In the genomic region with DNA sequence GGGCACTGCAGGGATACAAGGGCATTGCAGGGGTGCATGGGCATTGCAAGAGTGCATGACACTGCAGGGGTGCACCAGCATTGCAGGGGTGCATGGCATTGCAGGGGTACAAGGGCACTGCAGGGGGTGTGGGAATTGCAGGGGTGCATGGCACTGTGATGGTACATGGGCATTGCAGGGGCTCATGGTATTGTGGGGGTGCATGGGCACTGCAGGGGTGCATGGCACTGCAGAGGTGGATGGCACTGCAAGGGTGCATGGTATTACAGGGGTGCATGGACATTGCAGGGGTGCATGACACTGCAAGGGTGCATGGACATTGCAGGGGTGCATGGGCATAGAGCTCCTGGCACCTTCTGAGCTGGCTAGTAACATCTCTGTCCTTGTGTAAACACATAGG, we compare ENCODE assay signal across 20 mouse cellular contexts. TPM values are rescaled to one million over a fixed set of nuclear protein-coding genes. Genes with fewer than 3 reads are reported as not detected.
DNase-seq lines count a peak whose midpoint lies in the region; ATAC-seq lines count a peak whose summit lies in the region.
"Had no signal": no experiment of that assay in that cellular context is flagged by ENCODE, and none has a peak within 500 bp of the region (broad histone marks: within the 10 kb centered on the region; RNA-seq: fewer than 3 reads in every experiment).

No protein-coding gene starts in this region.

- ATAC-seq in limb, embryonic 15.5 days (ENCODE audit: insufficient number of reproducible peaks, low FRiP score, low TSS enrichment, low read depth) = 0 out of 2 replicates have a peak, but pooled peaks have one; percentile 27
- ATAC-seq: activated CD4-positive, CD25-positive, alpha-beta regulatory T cell, adult 4 months; CD4-positive, CD25-positive, alpha-beta regulatory T cell, adult 4 months; forebrain, embryonic 13.5 days; forebrain, embryonic 15.5 days; forebrain, postnatal 0 days; Patski had no signal

- H3K27me3 ChIP-seq in limb, embryonic 15.5 days = no peaks in the 10 kb centered on the region
- H3K27me3 ChIP-seq in limb, embryonic 10.5 days (ENCODE audit: low read depth, poor library complexity, severe bottlenecking) = no peaks in the 10 kb centered on the region
- H3K27me3 ChIP-seq: embryonic facial prominence, embryonic 12.5 days; forebrain, embryonic 13.5 days; forebrain, embryonic 15.5 days; Patski had no signal

- peaks cover 22% of the 10 kb centered on the region; the same call in 1 of the 2 replicates for H3K4me1 ChIP-seq in limb, embryonic 15.5 days
- H3K4me1 ChIP-seq in limb, embryonic 10.5 days = peaks cover 4% of the 10 kb centered on the region; the same call in 1 of the 2 replicates
- H3K4me1 ChIP-seq: embryonic facial prominence, embryonic 10.5 days; embryonic facial prominence, embryonic 12.5 days; forebrain, embryonic 13.5 days; forebrain, embryonic 15.5 days had no signal

- H3K36me3 ChIP-seq in limb, embryonic 15.5 days = no peaks in the 10 kb centered on the region
- no peaks in the 10 kb centered on the region for H3K36me3 ChIP-seq in limb, embryonic 10.5 days
- H3K36me3 ChIP-seq: embryonic facial prominence, embryonic 10.5 days; embryonic facial prominence, embryonic 12.5 days; forebrain, embryonic 15.5 days; G1E had no signal

- DNase-seq in cerebellum, adult 11-12 months = peak; percentile 60
- no peak for DNase-seq in cerebellum, adult 9-10 months
- DNase-seq in cerebellum, postnatal 10 days = peak; percentile 31 to 45
- no peak for DNase-seq in cerebellum, postnatal 4 days (ENCODE audit: low spot score in 2 of 2)
- DNase-seq in limb, embryonic 10.5 days (ENCODE audit: low spot score) = no peak
- DNase-seq: adrenal gland, adult 8-10 months; adrenal gland, postnatal 14 days; adrenal gland, postnatal 36 days; B cell, adult 2 months; cerebellum, postnatal 36 days; forebrain, postnatal 0 days had no signal

- H3K9ac ChIP-seq in limb, embryonic 15.5 days = no peak overlapping the region
- H3K9ac ChIP-seq: embryonic facial prominence, embryonic 12.5 days; forebrain, embryonic 13.5 days; forebrain, embryonic 15.5 days; forebrain, postnatal 0 days had no signal

- no peak overlapping the region for H3K27ac ChIP-seq in limb, embryonic 15.5 days
- no peak overlapping the region for H3K27ac ChIP-seq in limb, embryonic 10.5 days
- H3K27ac ChIP-seq: embryonic facial prominence, embryonic 10.5 days; embryonic facial prominence, embryonic 12.5 days; forebrain, embryonic 13.5 days; forebrain, embryonic 15.5 days had no signal

- H3K4me3 ChIP-seq in limb, embryonic 15.5 days = no peak overlapping the region
- H3K4me3 ChIP-seq in limb, embryonic 10.5 days = no peak overlapping the region
- H3K4me3 ChIP-seq: embryonic facial prominence, embryonic 10.5 days; embryonic facial prominence, embryonic 12.5 days; forebrain, embryonic 13.5 days; forebrain, embryonic 15.5 days had no signal

- H3K4me2 ChIP-seq in limb, embryonic 15.5 days = no peak overlapping the region
- H3K4me2 ChIP-seq: embryonic facial prominence, embryonic 12.5 days; forebrain, embryonic 13.5 days; forebrain, embryonic 15.5 days had no signal

- no peaks in the 10 kb centered on the region for H3K9me3 ChIP-seq in limb, embryonic 15.5 days
- H3K9me3 ChIP-seq in limb, embryonic 10.5 days (replicated peaks) = no peaks in the 10 kb centered on the region
- H3K9me3 ChIP-seq: embryonic facial prominence, embryonic 10.5 days; embryonic facial prominence, embryonic 12.5 days had no signal

RNA-seq across cellular contexts. Expression of gene Cog2, which starts 22.2 kb away (rescaled TPM):
- 38.8 and 41.0 TPM in 2 replicates for polyA plus RNA-seq in limb, embryonic 15.5 days (2015; fragmentation: Nextera tagmentation; extraction: Ambion mirVana)
- polyA plus RNA-seq in limb, embryonic 10.5 days (2016; fragmentation: Nextera tagmentation; extraction: Ambion mirVana) = 37.9 and 43.5 TPM in 2 replicates

RNA-seq across cellular contexts. Expression of gene Pgbd5, which starts 58.9 kb away (rescaled TPM):
- polyA plus RNA-seq in limb, embryonic 15.5 days (2015; fragmentation: Nextera tagmentation; extraction: Ambion mirVana) = 2.2 and 2.3 TPM in 2 replicates
- 0.20 and 0.35 TPM in 2 replicates for polyA plus RNA-seq in limb, embryonic 10.5 days (2016; fragmentation: Nextera tagmentation; extraction: Ambion mirVana)
- polyA plus RNA-seq: activated CD4-positive, CD25-positive, alpha-beta regulatory T cell, adult 4 months; CD4-positive, CD25-positive, alpha-beta regulatory T cell, adult 4 months; G1E had no signal

Comparison
In these comparisons a context has a peak if more than half of its experiments do, and no peak if none do; other contexts are left out.
1. DNase-seq: peak in cerebellum, adult 11-12 months (single experiment) and cerebellum, postnatal 10 days (2 of 2); none in cerebellum, adult 9-10 months (single experiment), cerebellum, postnatal 4 days (0 of 2) and limb, embryonic 10.5 days (single experiment).